Mouse (Mus musculus) forebrain, embryonic 10.5 days (tissue): ENCODE measurements at regions not wholly inside any gene's neighbourhood (a gene's known extent, or its start where the extent isn't known, plus 50 kb on each side); places are given as distances from the start of the nearest gene placed in this dataset.

ENCODE experiments used
- DNase-seq: peaks from one replicate; pipeline ENCODE4 v3.0.0-alpha.2; 2017; ENCODE audit warnings: low spot score; ENCODE audit errors: extremely low spot score
- H3K27ac ChIP-seq: fragments of 300-500 bp; sonication (generic); 2 replicates; pipeline ENCODE4 v1.5.1; 2016; ENCODE audit warnings: mild to moderate bottlenecking
- H3K27me3 ChIP-seq: fragments of 300-500 bp; sonication (generic); 2 replicates; pipeline ENCODE4 v1.6.1; 2016; ENCODE audit warnings: mild to moderate bottlenecking; ENCODE audit not compliant: poor library complexity, severe bottlenecking
- H3K36me3 ChIP-seq: fragments of 300-500 bp; sonication (generic); replicated peaks from 2 replicates; pipeline ENCODE4 v1.6.1; 2016; ENCODE audit warnings: mild to moderate bottlenecking, moderate library complexity
- H3K4me1 ChIP-seq: fragments of 300-500 bp; sonication (generic); 2 replicates; pipeline ENCODE4 v1.6.1; 2016
- H3K4me3 ChIP-seq: fragments of 300-500 bp; sonication (generic); 2 replicates; pipeline ENCODE4 v1.5.1; 2016; ENCODE audit warnings: mild to moderate bottlenecking, moderate library complexity
- H3K9me3 ChIP-seq: fragments of 300-500 bp; sonication (generic); 2 replicates; pipeline ENCODE4 v1.6.1; 2016; ENCODE audit warnings: mild to moderate bottlenecking, moderate library complexity
- WGBS: fragments of 180-500 bp; shearing (Covaris S2); methylation state at CpG from one replicate; pipeline ENCODE4 v1.1.7; 2016; 5-methylcytosine and 5-hydroxymethylcytosine counted together

GRCm38 (mm10) chr6:143703984-143704383 lies 537.0 kb downstream of the Etnk1 start:
- Histone ChIP-seq H3K4me1 (peaks cover 25% of the 10 kb centered on the region), H3K27me3 (no peaks in the 10 kb centered on the region), H3K36me3 (no peaks in the 10 kb centered on the region), H3K9me3 (no peaks in the 10 kb centered on the region), H3K4me3 (no peak overlapping the region), H3K27ac (no peak overlapping the region)
- WGBS, result 89% methylated on average over 8 of the region's 8 CpGs
- no peak for DNase-seq

GRCm38 (mm10) chr6:143706451-143706850 lies 539.4 kb downstream of the Etnk1 start:
- H3K27me3 ChIP-seq, result no peaks in the 10 kb centered on the region
- DNase-seq, result no peak
- WGBS, result 68% methylated on average over 10 of the region's 10 CpGs

GRCm38 (mm10) chr6:143714461-143714860 lies 547.4 kb downstream of the Etnk1 start:
- DNase-seq, result no peak
- no peak overlapping the region for H3K4me3 ChIP-seq
- WGBS, result 93% methylated on average over 10 of the region's 10 CpGs

More at GRCm38 (mm10) chr6:143706451-143706850, 539.4 kb downstream of the Etnk1 start:
- H3K9me3 ChIP-seq, result no peaks in the 10 kb centered on the region
- peaks cover 25% of the 10 kb centered on the region for H3K4me1 ChIP-seq
- H3K4me3 ChIP-seq, result no peak overlapping the region
- no peaks in the 10 kb centered on the region for H3K36me3 ChIP-seq
- H3K27ac ChIP-seq, result no peak overlapping the region

GRCm38 (mm10) chr6:143750074-143750473 lies 583.1 kb downstream of the Etnk1 start:
- Histone ChIP-seq H3K4me3 (no peak overlapping the region), H3K4me1 (no peaks in the 10 kb centered on the region), H3K9me3 (no peaks in the 10 kb centered on the region), H3K36me3 (no peaks in the 10 kb centered on the region), H3K27me3 (no peaks in the 10 kb centered on the region), H3K27ac (no peak overlapping the region)
- no peak for DNase-seq

More at GRCm38 (mm10) chr6:143714461-143714860, 547.4 kb downstream of the Etnk1 start:
- Histone ChIP-seq H3K4me1 (peaks cover 10% of the 10 kb centered on the region), H3K27ac (no peak overlapping the region), H3K27me3 (no peaks in the 10 kb centered on the region), H3K9me3 (no peaks in the 10 kb centered on the region), H3K36me3 (no peaks in the 10 kb centered on the region)

GRCm38 (mm10) chr6:143751076-143752070 lies 584.4 kb downstream of the Etnk1 start:
- H3K9me3 ChIP-seq, result no peaks in the 10 kb centered on the region
- H3K4me1 ChIP-seq, result no peaks in the 10 kb centered on the region
- WGBS, result 84% methylated on average over 14 of the region's 14 CpGs
- DNase-seq, result no peak
- H3K4me3 ChIP-seq, result no peak overlapping the region
- no peak overlapping the region for H3K27ac ChIP-seq
- no peaks in the 10 kb centered on the region for H3K36me3 ChIP-seq
- H3K27me3 ChIP-seq, result no peaks in the 10 kb centered on the region

- no peaks in the 10 kb centered on the region for H3K9me3 ChIP-seq
- no peak overlapping the region for H3K27ac ChIP-seq
- H3K4me3 ChIP-seq, result no peak overlapping the region
- WGBS, result 76% methylated on average over 3 of the region's 3 CpGs
- H3K4me1 ChIP-seq, result no peaks in the 10 kb centered on the region; the same call in 1 of the 2 replicates
- no peaks in the 10 kb centered on the region for H3K36me3 ChIP-seq
- H3K27me3 ChIP-seq, result no peaks in the 10 kb centered on the region
- DNase-seq, result no peak
These were observed 590.4 kb downstream of the Etnk1 start for GRCm38 (mm10) chr6:143757462-143757861.

GRCm38 (mm10) chr6:143768115-143768514 lies 601.1 kb downstream of the Etnk1 start:
- Histone ChIP-seq H3K4me1 (no peaks in the 10 kb centered on the region), H3K36me3 (no peaks in the 10 kb centered on the region), H3K27ac (no peak overlapping the region), H3K9me3 (peaks cover 7% of the 10 kb centered on the region; the same call in 1 of the 2 replicates), H3K4me3 (no peak overlapping the region), H3K27me3 (no peaks in the 10 kb centered on the region)
- 86% methylated on average over 2 of the region's 2 CpGs for WGBS
- DNase-seq, result no peak
